Mouse (Mus musculus) heart, adult 2 months (tissue): ENCODE results near the gene Nhsl1.

Experiments used
- CTCF ChIP-seq: fragments of 200-600 bp; IDR thresholded peaks from 2 replicates; pipeline ENCODE4 v1.8.1; 2022; ENCODE audit warnings: antibody characterized with exemption, mild to moderate bottlenecking, moderate library complexity
- EP300 ChIP-seq: fragments of 200-500 bp; IDR thresholded peaks from 2 replicates; pipeline ENCODE4 v1.6.1; 2011; ENCODE audit warnings: low read depth, low read length, control low read depth; ENCODE audit not compliant: insufficient read depth
- POLR2A ChIP-seq: fragments of 200-500 bp; IDR thresholded peaks from 2 replicates; pipeline ENCODE4 v1.6.1; 2011; ENCODE audit warnings: mild to moderate bottlenecking, low read depth, low read length, control low read depth; ENCODE audit not compliant: insufficient read depth

- TF ChIP-seq EP300 (no peak), CTCF (no peak), POLR2A (no peak)
Observed at GRCm38 (mm10) chr10:18368111-18368510, 49.3 kb downstream of the Nhsl1 start.
